Mouse (Mus musculus) layer of hippocampus, adult 11-12 months (tissue): ENCODE measurements around the gene Dyrk1b.
"Not testable (repeated sequence)": the region's sequence is repeated elsewhere in the genome, so short reads cannot be mapped to it uniquely, and the experiment has no call there.

Source experiments
- DNase-seq: peaks from one replicate; pipeline ENCODE4 v3.0.0; 2022; ENCODE audit warnings: low spot score

Gene Dyrk1b

DNA sequence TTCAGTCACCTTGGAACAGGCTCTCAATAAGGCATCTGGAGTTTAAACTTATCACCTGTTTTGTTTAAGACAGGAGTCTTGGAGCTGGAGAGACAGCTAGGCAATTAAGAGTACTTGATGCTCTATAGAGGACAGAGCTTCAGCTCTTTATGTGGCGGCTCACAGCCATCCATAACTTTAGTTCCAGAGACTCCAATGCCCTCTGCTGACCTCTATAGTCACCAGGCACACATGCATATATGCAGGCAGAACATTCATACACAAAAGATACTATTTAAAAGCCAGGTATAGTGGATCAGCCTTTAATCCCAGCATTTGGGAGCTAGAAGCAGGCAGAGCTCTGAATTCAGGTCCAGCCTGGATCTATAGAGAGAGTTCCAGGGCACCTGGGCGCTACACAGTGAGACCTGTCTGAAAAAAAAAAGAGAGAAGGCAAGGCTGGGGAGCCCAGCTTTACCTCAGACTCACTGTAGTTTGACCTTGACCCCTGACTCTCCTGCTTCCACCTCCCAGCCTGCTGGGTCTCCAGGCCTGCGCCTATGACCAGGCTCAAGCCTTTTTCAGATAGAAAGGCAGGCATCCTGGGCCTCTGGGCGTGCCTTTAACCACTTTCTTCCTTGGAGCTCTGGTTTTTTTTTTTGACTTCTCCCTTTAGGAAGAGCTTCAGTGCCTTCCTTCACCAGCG is 16.3 kb downstream of the Dyrk1b start:
- no peak for DNase-seq

DNA sequence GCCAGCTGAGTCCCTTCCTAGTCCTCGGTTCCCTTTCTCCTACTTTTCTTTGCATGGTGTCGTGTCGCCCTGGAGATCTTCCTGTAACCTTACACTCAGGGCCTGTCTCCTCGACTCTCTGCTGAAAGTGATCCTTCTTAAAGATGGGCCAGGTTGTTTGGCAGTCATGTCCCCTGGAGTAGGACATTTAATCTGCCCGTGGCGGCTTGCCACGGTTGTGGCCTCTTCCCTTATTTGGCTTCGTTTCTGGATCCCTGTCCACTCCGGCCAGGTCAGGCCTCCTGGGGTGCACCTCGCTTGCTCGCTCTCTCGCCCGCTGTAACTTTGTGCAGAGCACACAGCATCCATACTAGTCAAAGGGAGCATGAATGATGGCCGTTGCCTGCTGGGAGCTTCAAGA is 17.3 kb downstream of the Dyrk1b start:
- no peak for DNase-seq

DNA sequence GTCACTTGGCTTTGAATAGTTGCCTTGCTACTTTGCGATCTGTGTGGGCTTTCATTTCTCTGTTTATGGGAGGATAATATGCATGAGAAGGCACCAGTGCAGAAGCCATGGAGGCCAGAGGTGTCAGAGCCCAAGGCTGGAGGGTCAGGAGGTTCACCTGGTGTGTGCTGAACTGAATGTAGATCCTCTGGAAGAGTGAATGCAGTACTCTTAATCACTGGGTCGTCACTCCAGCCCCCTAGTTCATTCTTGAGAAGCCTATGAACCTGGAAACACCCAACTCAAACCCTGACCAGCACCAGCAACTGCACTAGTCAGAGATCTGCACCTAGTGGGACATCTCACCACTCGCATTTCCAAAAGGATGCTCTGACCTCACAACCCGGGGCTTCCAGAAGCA is 19.8 kb downstream of the Dyrk1b start:
- no peak for DNase-seq

DNA sequence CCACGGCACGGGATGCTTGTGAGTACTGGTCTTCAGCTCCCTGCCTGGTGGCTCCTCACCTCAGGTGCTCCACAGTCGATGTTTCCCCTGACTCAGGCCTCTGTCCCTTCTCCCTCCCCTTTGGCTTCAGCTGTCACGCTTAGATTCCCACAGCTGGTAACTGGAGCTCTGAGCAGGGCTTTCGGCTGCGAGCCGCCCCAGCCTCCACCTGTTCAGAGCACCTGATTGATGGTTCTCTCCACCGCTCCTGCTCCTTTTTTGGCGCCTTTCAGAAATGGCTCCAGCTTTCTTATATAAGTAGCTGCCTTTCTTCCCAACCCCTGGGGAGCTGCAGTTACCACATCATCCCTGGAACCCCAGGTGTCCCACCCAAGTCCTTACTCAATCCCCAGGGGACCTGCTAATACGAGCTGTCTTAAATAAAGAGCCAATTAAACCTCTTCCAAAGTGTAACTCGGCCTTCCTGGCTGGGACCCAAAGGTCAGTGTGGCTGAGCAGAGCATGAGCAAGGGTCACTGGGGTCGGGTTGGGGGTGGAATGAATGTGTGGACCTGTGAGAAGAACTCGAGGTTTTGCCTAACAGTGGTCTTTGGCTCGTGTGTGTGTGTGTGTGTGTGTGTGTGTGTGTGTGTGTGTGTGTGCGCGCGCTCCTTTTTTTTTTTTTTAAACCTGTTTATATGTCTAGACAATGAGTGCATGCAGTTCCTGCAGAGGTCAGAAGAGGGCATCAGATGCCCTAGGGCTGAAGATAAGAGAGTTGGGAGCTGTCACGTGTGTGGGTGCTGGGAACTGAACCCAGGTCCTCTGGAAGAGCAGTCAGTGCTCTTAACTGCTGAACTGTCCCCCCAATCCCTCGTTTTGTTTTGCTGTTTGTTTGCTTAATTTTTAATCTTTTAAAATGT is 24.2 kb downstream of the Dyrk1b start:
- DNase-seq: no peak

DNA sequence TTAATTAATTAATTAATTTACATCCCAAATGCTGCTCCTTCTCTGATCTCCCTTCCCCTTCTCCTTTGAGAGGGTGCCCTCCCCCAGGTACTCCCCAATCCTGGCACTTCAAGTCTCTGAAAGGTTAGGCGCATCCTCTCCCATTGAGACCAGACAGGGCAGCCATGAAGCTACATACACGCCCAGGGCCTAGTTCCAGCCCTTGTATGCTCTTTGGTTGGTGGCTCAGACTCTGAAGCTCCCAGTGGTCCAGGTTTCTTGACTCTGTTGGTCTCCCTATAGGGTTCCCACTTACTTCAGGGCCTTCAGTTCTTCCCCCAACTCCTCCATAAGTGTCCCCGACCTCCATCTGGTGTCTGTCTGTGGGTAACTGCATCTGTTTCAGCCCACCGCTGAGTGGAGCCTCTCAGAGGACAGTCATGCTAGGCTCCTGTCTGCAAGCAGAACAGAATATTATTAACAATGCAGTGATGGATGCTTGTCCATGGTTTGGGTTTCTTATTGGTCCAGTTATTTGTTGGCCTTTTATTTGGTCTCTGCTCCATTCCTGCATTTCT is 26.9 kb downstream of the Dyrk1b start:
- DNase-seq: no peak

DNA sequence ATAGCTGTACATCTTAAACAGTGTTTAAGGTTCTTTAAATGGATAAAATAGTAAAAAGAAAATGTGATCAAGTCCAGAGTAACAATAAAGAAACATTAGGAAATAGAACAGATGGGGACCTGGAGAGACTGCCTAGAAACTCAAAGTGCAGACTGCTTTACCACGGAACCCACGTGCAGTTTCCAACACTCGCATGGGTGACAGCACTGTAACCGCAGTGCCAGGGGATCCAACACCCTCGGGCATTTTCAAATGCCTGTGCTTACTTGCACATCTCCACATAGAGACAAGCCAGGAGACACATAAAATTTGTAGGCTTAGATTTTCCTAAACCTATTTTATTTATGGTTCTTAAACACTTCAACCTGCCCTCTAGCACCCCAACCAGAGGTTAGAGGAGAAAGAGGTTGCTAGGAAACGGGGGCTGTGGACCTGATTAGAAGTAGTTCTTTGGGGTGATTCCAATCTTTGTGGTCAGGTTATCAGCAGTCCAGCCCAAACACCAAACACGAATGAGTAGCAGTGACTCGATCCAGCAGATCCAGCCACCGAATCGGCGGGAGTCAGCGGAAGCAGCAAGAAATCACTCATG is 29.2 kb downstream of the Dyrk1b start:
- DNase-seq: no peak

DNA sequence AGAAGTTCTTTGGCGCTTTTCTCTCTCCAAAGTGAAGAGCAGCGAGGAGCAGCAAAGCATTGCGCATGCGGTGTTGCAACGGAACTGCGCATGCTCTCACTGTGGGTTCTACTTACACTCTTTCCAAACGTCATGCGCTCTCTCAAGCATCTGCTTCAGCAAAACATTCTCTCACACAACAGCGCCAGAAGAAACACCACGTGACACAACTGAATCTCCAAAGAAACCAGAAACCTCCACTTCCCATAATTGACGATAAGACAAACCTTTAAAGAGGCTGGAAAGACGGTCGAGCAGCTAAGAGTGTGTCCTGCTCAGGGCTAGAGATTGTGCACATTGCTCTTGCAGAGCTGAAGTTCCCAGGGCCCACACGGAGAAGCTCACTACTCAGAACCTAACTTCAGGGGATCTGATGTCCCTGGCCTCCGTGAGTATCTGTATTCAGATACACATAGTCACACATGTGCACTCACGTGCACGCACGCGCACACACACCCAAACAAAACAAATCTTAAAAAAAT is 29.8 kb downstream of the Dyrk1b start:
- peak; percentile 73 for DNase-seq

DNA sequence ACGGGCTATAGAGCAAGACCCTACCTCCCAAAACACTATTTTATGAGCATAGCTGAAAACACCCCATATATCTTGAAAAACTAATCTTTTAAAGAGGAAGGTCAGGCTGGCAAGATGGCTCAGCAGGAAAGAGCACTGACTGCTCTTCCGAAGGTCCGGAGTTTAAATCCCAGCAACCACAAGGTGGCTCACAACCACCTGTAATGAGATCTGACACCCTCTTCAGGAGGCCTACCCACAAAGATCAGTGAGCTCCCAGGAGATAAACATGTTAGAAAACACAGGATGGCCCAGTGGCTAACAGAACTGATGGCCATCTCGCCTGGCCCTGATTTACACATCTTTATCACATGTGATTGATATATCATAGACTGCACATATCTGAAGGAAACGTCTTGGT is 31.5 kb downstream of the Dyrk1b start:
- DNase-seq: no peak

DNA sequence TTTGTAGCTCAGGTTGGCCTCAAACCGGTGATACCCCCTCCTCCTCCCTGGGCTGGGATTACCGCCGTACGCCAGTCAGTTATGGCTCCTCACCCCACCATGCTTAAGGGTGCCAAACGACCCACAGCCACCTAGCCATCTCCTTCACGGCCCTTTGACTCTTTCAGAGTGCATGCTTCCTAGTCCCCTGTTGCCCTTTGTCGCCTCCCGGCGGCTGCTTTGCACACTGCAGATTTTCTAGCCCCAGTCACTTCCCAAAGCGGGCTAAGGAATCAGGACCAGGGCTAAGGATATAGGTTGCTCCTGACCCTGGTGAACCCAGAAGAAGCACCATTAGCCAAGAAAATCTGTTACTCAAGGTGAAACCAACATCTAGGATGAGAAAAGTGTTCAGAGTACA is 34.9 kb downstream of the Dyrk1b start:
- DNase-seq: peak; percentile 54

DNA sequence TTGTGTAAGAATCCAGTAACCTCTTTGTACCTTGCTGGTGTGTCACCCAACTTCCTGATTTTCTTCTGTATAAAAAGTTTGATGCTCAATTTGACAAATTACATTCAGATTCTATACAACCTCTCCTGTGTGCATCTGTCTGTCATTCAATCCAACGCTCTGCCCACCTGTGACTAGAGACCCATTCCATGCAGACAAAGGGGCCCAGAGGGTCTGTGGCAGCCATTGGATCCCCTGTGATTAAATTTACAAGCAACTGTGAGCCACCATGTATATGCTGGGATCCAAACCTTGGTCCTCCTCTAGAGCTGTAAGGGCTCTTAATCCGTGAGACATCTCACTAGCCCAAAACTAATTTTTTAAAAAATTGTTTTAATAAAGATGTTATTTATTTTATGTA is 36.7 kb downstream of the Dyrk1b start:
- DNase-seq: not testable (repeated sequence)

DNA sequence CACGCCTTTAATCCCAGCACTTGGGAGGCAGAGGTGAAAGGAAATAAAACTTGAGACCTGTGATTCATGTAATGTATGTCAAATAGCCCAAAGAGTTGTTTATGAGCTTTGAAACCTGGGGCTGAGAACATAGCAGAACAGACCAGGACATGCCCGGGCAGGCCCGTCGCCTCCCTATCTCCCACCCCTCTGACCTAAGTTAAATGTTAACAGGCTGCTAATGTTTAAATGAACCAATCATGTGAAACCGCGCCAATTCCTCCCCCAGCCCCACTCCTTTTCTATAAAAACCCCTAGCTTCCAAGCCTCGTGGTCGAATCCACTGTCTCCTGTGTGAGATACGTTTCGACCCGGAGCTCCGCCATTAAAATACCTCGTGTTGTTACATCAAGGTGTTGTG is 38.5 kb downstream of the Dyrk1b start:
- DNase-seq: not testable (repeated sequence)

DNA sequence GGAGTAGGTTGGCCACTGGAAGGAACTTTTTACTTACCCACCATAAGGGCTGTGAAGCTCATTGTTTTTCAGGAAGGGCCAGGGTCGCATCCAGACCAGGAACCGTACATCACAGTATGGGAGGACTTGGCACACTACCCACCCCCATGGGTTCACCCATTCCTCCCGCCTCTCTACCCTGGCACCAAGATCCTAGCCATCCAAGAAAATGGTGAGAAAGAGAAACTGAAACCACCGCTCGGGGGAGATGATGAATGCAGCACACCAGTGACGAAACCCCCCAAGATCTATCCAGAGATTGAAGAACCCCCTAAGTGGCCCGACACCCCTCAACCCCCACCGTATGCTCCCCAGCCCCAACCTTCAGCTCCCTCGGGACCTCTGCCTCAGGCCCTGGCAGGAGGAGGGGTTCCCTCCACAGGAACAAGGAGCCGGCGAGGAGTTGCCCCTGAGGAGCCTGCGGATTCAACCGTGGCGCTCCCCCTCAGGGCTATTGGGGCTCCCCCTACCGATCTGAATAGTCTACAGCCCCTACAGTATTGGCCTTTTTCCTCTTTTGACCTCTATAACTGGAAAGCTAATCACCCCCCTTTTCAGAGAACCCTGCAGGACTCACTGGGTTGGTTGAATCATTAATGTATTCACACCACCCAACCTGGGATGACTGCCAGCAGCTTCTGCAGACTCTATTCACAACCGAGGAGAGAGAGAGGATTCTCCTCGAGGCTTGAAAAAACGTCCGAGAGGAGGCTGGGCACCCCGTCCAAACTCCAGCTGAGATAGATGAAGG is 39.9 kb downstream of the Dyrk1b start:
- peak; percentile 71 for DNase-seq

DNA sequence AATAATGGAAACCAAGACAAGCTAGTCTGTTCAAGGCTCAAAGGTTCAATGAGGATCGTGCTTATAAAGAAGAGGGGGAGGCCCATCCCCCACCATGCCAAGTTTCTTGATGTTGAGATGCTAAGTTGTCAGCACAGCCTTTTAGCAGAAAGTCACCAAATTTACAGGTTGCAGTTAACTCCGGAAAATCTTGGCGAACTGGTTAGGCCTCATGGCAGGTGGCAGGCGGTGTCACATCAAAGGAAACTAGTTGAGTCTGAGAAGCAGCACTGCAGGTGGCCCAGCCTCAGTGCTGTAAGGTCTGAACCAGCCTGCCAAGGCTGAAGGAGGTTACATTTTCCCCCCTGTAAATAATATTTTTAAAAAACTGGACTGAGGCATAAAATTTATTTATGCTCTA is 47.6 kb downstream of the Dyrk1b start:
- DNase-seq: not testable (repeated sequence)

DNA sequence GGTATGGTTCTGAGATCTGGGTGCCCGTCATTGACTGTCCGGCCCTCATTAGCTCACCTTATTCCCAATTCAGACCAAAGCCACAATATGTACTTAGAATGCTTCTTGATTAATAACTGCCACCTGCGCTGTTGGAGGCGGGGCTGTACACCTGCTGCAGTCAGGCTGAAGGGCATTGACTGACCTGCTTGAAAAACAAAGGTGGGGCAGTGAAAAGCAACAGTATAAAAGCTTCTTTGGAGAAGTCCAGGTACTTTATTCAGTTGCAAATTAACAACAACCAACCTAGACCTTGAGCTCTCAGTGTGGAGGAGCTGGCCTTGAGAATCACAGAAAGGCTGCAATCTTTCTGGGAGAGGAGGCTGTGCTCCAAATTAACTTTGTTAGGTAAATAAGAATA is 48.2 kb downstream of the Dyrk1b start:
- not testable (repeated sequence) for DNase-seq
